Mouse (Mus musculus): ENCODE results near the gene Aox4.

DNA sequence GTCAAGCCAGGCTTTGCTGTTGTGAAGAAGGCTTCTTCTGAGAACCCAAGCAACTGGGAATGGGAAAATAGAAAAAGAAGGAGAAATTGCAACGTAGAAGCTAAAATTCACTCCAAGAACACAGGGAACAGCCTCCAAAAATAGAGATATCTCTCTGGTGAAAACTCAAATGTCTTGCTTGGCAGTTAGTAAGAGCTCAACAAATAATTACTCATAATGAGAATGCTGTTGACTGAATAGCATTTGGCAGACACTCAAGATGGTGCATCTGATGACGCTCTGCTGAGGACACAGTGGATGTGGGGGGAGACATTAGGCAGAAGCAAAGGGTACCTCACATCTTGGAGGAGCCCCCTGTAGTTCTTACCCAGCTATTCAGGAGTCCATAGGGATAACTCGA is 77.9 kb downstream of the Aox4 start:
- TF ChIP-seq POLR2A (IDR thresholded peaks at IDR 0.05; ENCODE audit: borderline replicate concordance, low read depth, low read length) (no peak), CTCF (IDR thresholded peaks at IDR 0.05; ENCODE audit: low read depth, low read length) (no peak)
